Mouse (Mus musculus): ENCODE data around the gene Akt1. TPM values are rescaled to one million over a fixed set of nuclear protein-coding genes. Genes with fewer than 3 reads are reported as not detected.

Akt1 gene
- polyA plus RNA-seq, 1 experiment = 297 TPM

GRCm38 (mm10) chr12:112673576-112674091 lies 1.1 kb downstream of the Akt1 start:
- TF ChIP-seq CEBPB (IDR thresholded peaks at IDR 0.05; ENCODE audit: low read depth) (no peak), MYOG (IDR thresholded peaks at IDR 0.05; ENCODE audit: control insufficient read depth, extremely low read depth, insufficient read length) (no peak), FOSL1 (IDR thresholded peaks at IDR 0.05; ENCODE audit: insufficient read depth, low read length, poor library complexity, severe bottlenecking) (no peak), CTCF (IDR thresholded peaks at IDR 0.05; ENCODE audit: control insufficient read depth, insufficient read depth, insufficient read length) (no peak), USF1 (IDR thresholded peaks at IDR 0.05; ENCODE audit: low read depth) (no peak), MAX (IDR thresholded peaks at IDR 0.05) (no peak), MYOD1 (IDR thresholded peaks at IDR 0.05; ENCODE audit: control insufficient read depth, insufficient read length, low read depth) (no peak)
- peaks cover 53% of the 10 kb centered on the region for H3K79me2 ChIP-seq (ENCODE audit: control insufficient read depth, insufficient read depth)
- peaks cover 43% of the 10 kb centered on the region for H3K79me3 ChIP-seq (ENCODE audit: low read depth)

GRCm38 (mm10) chr12:112672744-112673575 lies 1.7 kb downstream of the Akt1 start:
- no peaks in the 10 kb centered on the region for H3K27me3 ChIP-seq (ENCODE audit: control insufficient read depth, insufficient read depth, insufficient read length)
- peak overlapping the region; percentile 72 for H3K4me3 ChIP-seq (ENCODE audit: insufficient read depth, poor library complexity, severe bottlenecking)
- H3K79me2 ChIP-seq (ENCODE audit: control insufficient read depth, insufficient read depth) = peaks cover 60% of the 10 kb centered on the region
- H3K79me3 ChIP-seq (ENCODE audit: low read depth) = peaks cover 48% of the 10 kb centered on the region
- TF ChIP-seq USF1 (IDR thresholded peaks at IDR 0.05; ENCODE audit: low read depth) (no peak), MYOD1 (IDR thresholded peaks at IDR 0.05; ENCODE audit: control insufficient read depth, insufficient read length, low read depth) (no peak), MAX (IDR thresholded peaks at IDR 0.05) (no peak), CTCF (IDR thresholded peaks at IDR 0.05; ENCODE audit: control insufficient read depth, insufficient read depth, insufficient read length) (no peak), CEBPB (IDR thresholded peaks at IDR 0.05; ENCODE audit: low read depth) (no peak), MYOG (IDR thresholded peaks at IDR 0.05; ENCODE audit: control insufficient read depth, extremely low read depth, insufficient read length) (no peak), FOSL1 (IDR thresholded peaks at IDR 0.05; ENCODE audit: insufficient read depth, low read length, poor library complexity, severe bottlenecking) (no peak)
- H3ac ChIP-seq (ENCODE audit: control insufficient read depth, insufficient read length, low read depth) = peak overlapping the region; percentile 76
- peaks cover 40% of the 10 kb centered on the region for H3K36me3 ChIP-seq (ENCODE audit: control insufficient read depth, insufficient read depth)

More at GRCm38 (mm10) chr12:112673576-112674091, 1.1 kb downstream of the Akt1 start:
- Histone ChIP-seq H3ac (ENCODE audit: control insufficient read depth, insufficient read length, low read depth) (peak overlapping the region; percentile 76), H3K36me3 (ENCODE audit: control insufficient read depth, insufficient read depth) (peaks cover 33% of the 10 kb centered on the region), H3K27me3 (ENCODE audit: control insufficient read depth, insufficient read depth, insufficient read length) (no peaks in the 10 kb centered on the region), H3K4me3 (ENCODE audit: insufficient read depth, poor library complexity, severe bottlenecking) (peak overlapping the region; percentile 72)

DNA sequence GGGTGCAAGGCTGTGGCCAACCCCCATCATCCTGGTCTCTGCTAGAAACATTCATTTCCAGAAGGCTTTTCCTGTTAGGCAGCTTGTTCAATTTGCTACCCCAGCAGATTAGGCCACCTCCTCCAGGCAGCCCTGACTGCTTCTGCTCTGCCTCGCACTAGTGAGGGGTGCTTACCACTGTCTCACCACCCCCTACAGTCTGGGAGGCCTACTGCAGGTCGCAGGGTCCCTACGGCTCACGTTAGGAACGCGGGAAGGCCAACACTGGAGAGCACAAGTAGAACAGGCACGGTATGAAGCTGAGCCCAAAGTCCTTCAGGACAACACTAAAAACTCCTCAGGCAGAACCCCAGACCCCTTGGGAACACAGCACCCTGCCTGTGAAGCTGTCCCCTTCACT lies 2.8 kb downstream of the Akt1 start:
- H3K79me3 ChIP-seq (ENCODE audit: low read depth) = peaks cover 54% of the 10 kb centered on the region
- no peaks in the 10 kb centered on the region for H3K27me3 ChIP-seq (ENCODE audit: control insufficient read depth, insufficient read depth, insufficient read length)
- no peak for TF ChIP-seq MYOG (IDR thresholded peaks at IDR 0.05; ENCODE audit: control insufficient read depth, extremely low read depth, insufficient read length)
- no peak for TF ChIP-seq MYOD1 (IDR thresholded peaks at IDR 0.05; ENCODE audit: control insufficient read depth, insufficient read length, low read depth)
- TF ChIP-seq MAX (IDR thresholded peaks at IDR 0.05) = no peak
- TF ChIP-seq CEBPB (IDR thresholded peaks at IDR 0.05; ENCODE audit: low read depth) = no peak
- no peak for TF ChIP-seq CTCF (IDR thresholded peaks at IDR 0.05; ENCODE audit: control insufficient read depth, insufficient read depth, insufficient read length)
- TF ChIP-seq USF1 (IDR thresholded peaks at IDR 0.05; ENCODE audit: low read depth) = no peak
- peaks cover 49% of the 10 kb centered on the region for H3K36me3 ChIP-seq (ENCODE audit: control insufficient read depth, insufficient read depth)
- H3ac ChIP-seq (ENCODE audit: control insufficient read depth, insufficient read length, low read depth) = peak overlapping the region; percentile 33
- H3K79me2 ChIP-seq (ENCODE audit: control insufficient read depth, insufficient read depth) = peaks cover 70% of the 10 kb centered on the region
- H3K4me3 ChIP-seq (ENCODE audit: insufficient read depth, poor library complexity, severe bottlenecking) = no peak overlapping the region

DNA sequence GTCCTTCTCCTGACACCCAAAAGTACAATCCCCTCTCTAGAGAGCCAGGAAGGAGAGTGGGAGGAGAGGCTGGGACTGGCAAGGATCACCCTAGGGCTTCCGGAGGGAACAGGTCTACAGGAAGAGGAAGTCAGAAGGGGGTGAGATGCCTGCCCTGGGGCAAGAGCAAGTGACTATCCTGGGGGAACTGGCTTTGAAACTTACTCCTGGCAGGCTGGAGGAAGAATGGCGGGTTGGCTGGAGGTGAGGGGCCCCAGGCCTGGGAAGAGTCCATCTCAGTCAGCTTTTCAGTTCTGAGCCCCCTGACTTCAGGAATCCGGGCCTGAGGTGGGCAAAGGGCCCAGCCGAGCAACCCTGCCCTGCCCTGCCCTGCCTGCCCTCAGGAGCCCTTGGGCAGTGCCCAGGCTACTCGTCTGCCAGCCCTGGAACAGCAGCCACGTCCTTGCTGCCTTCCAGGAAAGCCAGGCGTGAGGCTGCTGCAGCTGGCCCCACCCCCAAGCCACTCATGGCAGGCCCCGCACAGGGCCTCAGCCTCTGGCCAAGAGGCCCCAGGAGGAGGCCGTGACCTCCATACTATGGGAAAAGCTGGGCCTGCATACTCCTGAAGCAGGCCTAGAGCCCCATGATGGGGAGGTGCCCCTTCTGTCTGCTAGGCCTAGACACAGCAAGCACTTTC lies 3.8 kb downstream of the Akt1 start:
- TF ChIP-seq CTCF (IDR thresholded peaks at IDR 0.05; ENCODE audit: control insufficient read depth, insufficient read depth, insufficient read length) (no peak), MYOG (IDR thresholded peaks at IDR 0.05; ENCODE audit: control insufficient read depth, extremely low read depth, insufficient read length) (no peak)
- peaks cover 81% of the 10 kb centered on the region for H3K79me2 ChIP-seq (ENCODE audit: control insufficient read depth, insufficient read depth)
- no peaks in the 10 kb centered on the region for H3K27me3 ChIP-seq (ENCODE audit: control insufficient read depth, insufficient read depth, insufficient read length)
- H3ac ChIP-seq (ENCODE audit: control insufficient read depth, insufficient read length, low read depth) = no peak overlapping the region
- H3K4me3 ChIP-seq (ENCODE audit: insufficient read depth, poor library complexity, severe bottlenecking) = no peak overlapping the region
- peaks cover 61% of the 10 kb centered on the region for H3K79me3 ChIP-seq (ENCODE audit: low read depth)
- peaks cover 52% of the 10 kb centered on the region for H3K36me3 ChIP-seq (ENCODE audit: control insufficient read depth, insufficient read depth)

- Histone ChIP-seq H3K79me2 (ENCODE audit: control insufficient read depth, insufficient read depth) (peaks cover 100% of the 10 kb centered on the region), H3ac (ENCODE audit: control insufficient read depth, insufficient read length, low read depth) (no peak overlapping the region), H3K4me3 (ENCODE audit: insufficient read depth, poor library complexity, severe bottlenecking) (no peak overlapping the region), H3K36me3 (ENCODE audit: control insufficient read depth, insufficient read depth) (peaks cover 78% of the 10 kb centered on the region), H3K27me3 (ENCODE audit: control insufficient read depth, insufficient read depth, insufficient read length) (no peaks in the 10 kb centered on the region), H3K79me3 (ENCODE audit: low read depth) (peaks cover 66% of the 10 kb centered on the region)
- no peak for TF ChIP-seq USF1 (IDR thresholded peaks at IDR 0.05; ENCODE audit: low read depth)
- TF ChIP-seq MYOG (IDR thresholded peaks at IDR 0.05; ENCODE audit: control insufficient read depth, extremely low read depth, insufficient read length) = no peak
- no peak for TF ChIP-seq CEBPB (IDR thresholded peaks at IDR 0.05; ENCODE audit: low read depth)
- no peak for TF ChIP-seq MYOD1 (IDR thresholded peaks at IDR 0.05; ENCODE audit: control insufficient read depth, insufficient read length, low read depth)
- no peak for TF ChIP-seq CTCF (IDR thresholded peaks at IDR 0.05; ENCODE audit: control insufficient read depth, insufficient read depth, insufficient read length)
- no peak for TF ChIP-seq FOSL1 (IDR thresholded peaks at IDR 0.05; ENCODE audit: insufficient read depth, low read length, poor library complexity, severe bottlenecking)
- no peak for TF ChIP-seq MAX (IDR thresholded peaks at IDR 0.05)
Measured at GRCm38 (mm10) chr12:112667619-112668297, 6.9 kb downstream of the Akt1 start.
